Mouse (Mus musculus) lung, postnatal 0 days (tissue): ENCODE data around the gene Plpp2. TPM values are rescaled to one million over a fixed set of nuclear protein-coding genes. Genes with fewer than 3 reads are reported as not detected.
A peak's percentile ranks its signal among the peaks of the same experiment; 100 is the strongest.

Experiments
- ATAC-seq: fragments of 200-750 bp; cut with Nextera tagmentation; 2 replicates; pipeline ENCODE4 v1.8.0; 2017; ENCODE audit warnings: moderate library complexity
- DNase-seq: peaks from one replicate; pipeline ENCODE4 v3.0.0-alpha.2; 2016; ENCODE audit warnings: low spot score
- H3K27ac ChIP-seq: fragments of 300-500 bp; sonication (generic); 2 replicates; pipeline ENCODE4 v1.5.1; 2014; ENCODE audit warnings: antibody characterized with exemption, mild to moderate bottlenecking, low read length, mixed read lengths
- H3K27me3 ChIP-seq: fragments of 300-500 bp; sonication (generic); replicated peaks from 2 replicates; pipeline ENCODE4 v1.6.1; 2014; ENCODE audit warnings: low read length, mixed read lengths; ENCODE audit not compliant: insufficient read depth
- H3K36me3 ChIP-seq: fragments of 300-500 bp; sonication (generic); 2 replicates; pipeline ENCODE4 v1.6.1; 2014; ENCODE audit warnings: low read length, mixed read lengths; ENCODE audit not compliant: insufficient read depth
- H3K4me1 ChIP-seq: fragments of 300-500 bp; sonication (generic); 2 replicates; pipeline ENCODE4 v1.6.1; 2014; ENCODE audit warnings: antibody characterized with exemption, low read depth, low read length, mixed read lengths; ENCODE audit not compliant: insufficient read depth
- H3K4me2 ChIP-seq: fragments of 300-500 bp; sonication (generic); replicated peaks from 2 replicates; pipeline ENCODE4 v1.6.1; 2014; ENCODE audit warnings: low read depth, mild to moderate bottlenecking, low read length, moderate library complexity, mixed read lengths
- H3K4me3 ChIP-seq: fragments of 300-500 bp; sonication (generic); 2 replicates; pipeline ENCODE4 v1.5.1; 2014; ENCODE audit warnings: low read depth, low read length
- H3K9ac ChIP-seq: fragments of 300-500 bp; sonication (generic); replicated peaks from 2 replicates; pipeline ENCODE4 v1.6.1; 2014; ENCODE audit warnings: low read depth, mild to moderate bottlenecking
- H3K9me3 ChIP-seq: fragments of 300-500 bp; sonication (generic); 2 replicates; pipeline ENCODE4 v1.6.1; 2016; ENCODE audit warnings: low read length, mixed read lengths
- CTCF ChIP-seq: IDR thresholded peaks from 2 replicates; pipeline ENCODE4 v1.5.1; 2016; ENCODE audit warnings: antibody characterized with exemption, mild to moderate bottlenecking
- EP300 ChIP-seq: IDR thresholded peaks from 2 replicates; pipeline ENCODE4 v1.6.1; 2016; ENCODE audit warnings: antibody characterized with exemption, mild to moderate bottlenecking, control low read depth
- WGBS: fragments of 180-500 bp; shearing (Covaris S2); extraction: QIAGEN DNeasy Blood & Tissue Kit; methylation state at CpG from one replicate; pipeline ENCODE4 v1.1.7; 2014; 5-methylcytosine and 5-hydroxymethylcytosine counted together
- polyA plus RNA-seq: library from polyadenylated mRNA; unstranded; fragments of >200 nt; fragmentation: Nextera tagmentation; extraction: Ambion mirVana; gene quantifications from 2 replicates; pipeline ENCODE4 v1.2.1, GENCODE M21; 2015

Plpp2 gene
- polyA plus RNA-seq, 1 experiment from 2014 or later, result 32.1 TPM

DNA sequence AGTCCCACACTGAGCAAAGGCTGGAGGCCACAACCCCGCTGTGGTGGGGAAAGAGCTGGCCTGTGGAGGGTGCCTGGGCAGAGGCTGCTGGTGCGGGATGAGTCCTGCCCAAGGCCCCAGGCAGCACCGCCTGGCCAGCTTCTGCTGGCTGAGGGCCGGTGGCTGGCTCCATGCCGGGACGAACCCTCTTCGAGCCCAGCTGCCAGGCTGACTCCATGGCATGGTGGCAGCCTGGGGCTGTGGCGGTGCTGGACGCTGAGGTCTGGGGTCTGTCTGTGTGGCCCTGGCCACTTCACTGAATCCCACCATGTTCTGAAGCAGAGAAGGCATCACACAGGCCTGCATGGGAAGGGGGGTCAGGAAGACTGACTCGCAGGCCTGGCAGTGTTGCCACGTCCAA is 7.2 kb upstream of the Plpp2 start:
- ATAC-seq, result no peak
- no peak for DNase-seq

DNA sequence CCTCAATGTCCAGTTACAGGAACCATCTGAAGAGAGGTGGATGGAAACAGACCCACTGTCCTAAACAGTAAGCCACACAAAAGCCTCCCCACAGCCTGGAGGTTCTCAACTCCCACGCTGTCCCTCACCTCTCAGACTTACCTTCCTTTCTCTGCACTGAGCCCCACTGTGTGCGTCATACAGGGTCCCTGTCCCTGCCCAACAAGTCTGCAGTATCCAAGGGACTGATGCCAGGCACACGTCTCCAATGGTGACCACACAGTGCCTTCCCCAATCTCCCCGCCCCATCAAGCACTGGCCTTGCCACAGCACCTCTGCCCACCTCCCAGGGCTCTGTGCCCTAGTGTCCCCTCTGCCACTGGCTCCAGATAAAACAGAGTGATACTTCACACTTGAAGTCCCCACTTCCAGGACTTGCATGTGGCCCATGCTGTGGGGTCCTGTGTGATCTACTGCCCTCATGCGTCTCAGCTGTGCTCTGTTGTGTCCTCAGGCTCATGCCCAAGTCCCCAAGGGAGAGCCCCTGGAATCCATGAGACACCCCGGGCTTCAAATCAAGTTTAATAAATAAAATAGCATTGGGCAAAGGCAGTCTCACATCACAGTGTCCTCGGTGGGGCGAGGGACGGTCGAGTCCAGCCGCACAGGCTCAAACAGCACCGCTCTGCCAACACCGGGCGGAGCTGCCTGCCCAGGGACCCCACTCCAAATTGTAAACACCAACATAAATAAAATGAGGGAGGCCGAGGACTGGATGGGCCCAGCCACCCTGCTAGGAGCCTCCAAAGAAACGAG is 6.3 kb upstream of the Plpp2 start:
- peaks cover 29% of the 10 kb centered on the region for H3K36me3 ChIP-seq

More for the DNA sequence above, 7.2 kb upstream of the Plpp2 start:
- 91% methylated on average over 11 of the region's 11 CpGs for WGBS
- Histone ChIP-seq H3K4me1 (no peaks in the 10 kb centered on the region), H3K36me3 (peaks cover 37% of the 10 kb centered on the region), H3K27me3 (no peaks in the 10 kb centered on the region), H3K9me3 (no peaks in the 10 kb centered on the region), H3K4me2 (no peak overlapping the region), H3K27ac (no peak overlapping the region), H3K9ac (no peak overlapping the region), H3K4me3 (no peak overlapping the region)
- TF ChIP-seq EP300, result no peak
- no peak for TF ChIP-seq CTCF

DNA sequence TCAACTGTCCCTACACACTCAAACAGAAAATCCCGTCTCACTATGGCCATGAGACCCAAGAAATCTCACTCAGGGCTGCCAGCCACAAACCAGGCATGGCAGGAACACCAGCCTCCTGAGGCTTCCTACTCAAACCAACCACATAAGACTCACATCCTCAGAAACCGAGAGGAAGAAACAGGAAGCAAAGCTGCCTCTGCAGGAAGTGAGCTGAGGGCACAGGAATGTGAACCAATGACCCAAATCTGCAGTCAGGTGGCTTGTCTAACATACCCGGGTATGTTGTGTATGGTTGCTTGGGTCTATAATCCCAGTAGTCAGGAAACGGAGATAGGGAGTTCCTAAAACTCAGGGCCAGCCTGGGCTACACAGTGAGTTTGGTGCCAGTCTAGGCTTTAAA is 5.3 kb upstream of the Plpp2 start:
- H3K4me2 ChIP-seq, result no peak overlapping the region
- TF ChIP-seq CTCF, result no peak
- 45% methylated on average over 4 of the region's 4 CpGs for WGBS
- H3K9ac ChIP-seq, result no peak overlapping the region
- H3K9me3 ChIP-seq, result no peaks in the 10 kb centered on the region
- ATAC-seq (peak; percentile 25; the same call in 1 of the 2 replicates), DNase-seq (peak; percentile 36)
- peaks cover 20% of the 10 kb centered on the region for H3K36me3 ChIP-seq
- H3K4me1 ChIP-seq, result no peaks in the 10 kb centered on the region
- no peak overlapping the region for H3K27ac ChIP-seq
- no peak overlapping the region for H3K4me3 ChIP-seq
- H3K27me3 ChIP-seq, result no peaks in the 10 kb centered on the region

More for the DNA sequence above, 6.3 kb upstream of the Plpp2 start:
- no peak overlapping the region for H3K4me3 ChIP-seq
- H3K27ac ChIP-seq, result no peak overlapping the region
- no peaks in the 10 kb centered on the region for H3K4me1 ChIP-seq
- no peak overlapping the region for H3K9ac ChIP-seq
- DNase-seq, result no peak
- no peaks in the 10 kb centered on the region for H3K9me3 ChIP-seq
- WGBS, result 91% methylated on average over 16 of the region's 16 CpGs
- H3K27me3 ChIP-seq, result no peaks in the 10 kb centered on the region
- ATAC-seq, result no peak
- no peak overlapping the region for H3K4me2 ChIP-seq
- no peak for TF ChIP-seq EP300
- TF ChIP-seq CTCF, result no peak

DNA sequence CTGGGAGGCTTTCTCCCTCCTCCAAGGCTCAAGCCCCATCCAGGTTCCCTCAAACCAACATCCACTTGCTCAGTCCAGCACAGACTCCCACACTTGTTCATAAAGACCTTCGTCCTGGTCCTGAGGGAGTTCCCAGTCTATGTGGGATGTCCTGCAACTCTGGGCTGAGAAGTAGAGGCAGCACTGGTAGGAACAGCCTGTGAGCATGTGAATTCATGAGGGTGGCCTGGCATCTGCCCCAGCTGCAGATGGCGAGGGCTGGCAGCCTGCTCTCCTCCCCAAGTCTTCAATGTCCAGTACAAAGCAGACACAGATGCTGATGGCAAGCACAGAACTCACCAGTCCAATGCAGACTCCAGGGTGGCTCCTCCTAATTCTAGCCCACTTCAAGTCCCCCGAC is 4.7 kb upstream of the Plpp2 start:
- no peak for TF ChIP-seq EP300
- TF ChIP-seq CTCF, result no peak
- peaks cover 16% of the 10 kb centered on the region for H3K36me3 ChIP-seq
- H3K9me3 ChIP-seq, result no peaks in the 10 kb centered on the region
- no peak overlapping the region for H3K9ac ChIP-seq
- 89% methylated on average over 3 of the region's 3 CpGs for WGBS
- H3K4me1 ChIP-seq, result no peaks in the 10 kb centered on the region
- DNase-seq, result no peak
- H3K4me2 ChIP-seq, result no peak overlapping the region
- no peaks in the 10 kb centered on the region for H3K27me3 ChIP-seq
- H3K4me3 ChIP-seq, result no peak overlapping the region
- H3K27ac ChIP-seq, result no peak overlapping the region
- no peak for ATAC-seq

DNA sequence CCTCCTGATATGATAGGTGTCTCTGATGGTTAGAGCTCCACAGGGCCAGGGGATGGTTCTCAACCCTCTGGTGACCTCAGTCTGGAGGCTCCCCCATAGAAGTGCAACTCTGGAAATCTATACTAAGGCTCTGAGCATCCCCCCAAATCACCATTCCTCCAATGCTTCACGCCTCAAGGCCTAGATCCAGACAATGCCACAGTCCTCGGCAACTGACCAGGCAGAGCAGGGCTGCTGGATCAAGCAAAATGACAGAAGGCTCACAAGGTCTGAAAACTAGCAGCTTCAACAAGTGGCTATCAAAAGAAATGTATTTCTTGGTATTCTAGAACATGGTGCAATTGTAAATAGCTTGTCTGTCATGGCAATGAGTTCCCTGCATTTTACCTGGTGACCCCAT is 4.2 kb upstream of the Plpp2 start:
- H3K4me3 ChIP-seq, result no peak overlapping the region
- peaks cover 2% of the 10 kb centered on the region; the same call in 1 of the 2 replicates for H3K4me1 ChIP-seq
- no peak overlapping the region for H3K4me2 ChIP-seq
- H3K27me3 ChIP-seq, result no peaks in the 10 kb centered on the region
- TF ChIP-seq CTCF, result no peak
- DNase-seq, result no peak
- WGBS, result 81% methylated on average over 2 of the region's 2 CpGs
- no peak for ATAC-seq
- no peaks in the 10 kb centered on the region for H3K9me3 ChIP-seq
- no peak overlapping the region for H3K27ac ChIP-seq
- peaks cover 12% of the 10 kb centered on the region for H3K36me3 ChIP-seq
- H3K9ac ChIP-seq, result no peak overlapping the region

DNA sequence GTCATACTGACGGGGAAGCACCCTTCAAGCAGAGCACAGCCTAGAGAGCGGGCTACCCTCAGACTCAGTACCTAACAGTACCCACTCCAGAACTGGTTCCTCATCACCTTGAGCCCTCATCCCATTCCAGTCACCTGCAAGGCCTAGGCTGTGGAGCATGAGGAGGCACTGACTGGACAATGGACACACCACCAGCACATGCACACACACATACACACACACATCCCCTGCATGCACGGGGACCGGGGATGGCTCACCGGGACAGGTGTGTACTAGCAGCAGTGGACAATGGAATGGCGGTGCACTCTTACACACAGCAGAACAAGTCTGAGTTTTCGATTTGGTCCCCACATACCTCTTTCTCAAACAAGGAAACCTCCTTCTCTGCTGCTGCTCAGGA is 3.7 kb upstream of the Plpp2 start:
- Histone ChIP-seq H3K27ac (no peak overlapping the region), H3K36me3 (peaks cover 9% of the 10 kb centered on the region), H3K9me3 (no peaks in the 10 kb centered on the region), H3K27me3 (no peaks in the 10 kb centered on the region), H3K4me1 (peaks cover 5% of the 10 kb centered on the region; the same call in 1 of the 2 replicates), H3K4me3 (no peak overlapping the region), H3K9ac (no peak overlapping the region), H3K4me2 (no peak overlapping the region)
- 89% methylated on average over 7 of the region's 7 CpGs for WGBS
- TF ChIP-seq EP300 (no peak), CTCF (no peak)
- DNase-seq, result no peak
- ATAC-seq, result no peak
